Mouse (Mus musculus): ENCODE results near the gene Supt3.

Supt3 gene

GRCm38 (mm10) chr17:44783143-44783542, 6.2 kb downstream of the Supt3 start:
- no peak for DNase-seq

GRCm38 (mm10) chr17:44788982-44789747, 12.2 kb downstream of the Supt3 start:
- DNase-seq: no peak

GRCm38 (mm10) chr17:44792218-44792917, 15.4 kb downstream of the Supt3 start:
- DNase-seq: no peak

GRCm38 (mm10) chr17:44797331-44797730, 20.4 kb downstream of the Supt3 start:
- no peak for DNase-seq

- DNase-seq: no peak
Measured at GRCm38 (mm10) chr17:44807031-44807430, 30.1 kb downstream of the Supt3 start.

GRCm38 (mm10) chr17:44814508-44815175, 37.7 kb downstream of the Supt3 start, which contains the start of gene Runx2:
Gene Runx2, minus strand, starts transcription at chr17:44814797.
- no peak for DNase-seq

- no peak for DNase-seq
Measured at GRCm38 (mm10) chr17:44818825-44819224, 41.9 kb downstream of the Supt3 start.

GRCm38 (mm10) chr17:44819816-44820215, 42.9 kb downstream of the Supt3 start:
- DNase-seq: no peak

GRCm38 (mm10) chr17:44821940-44822339, 45.0 kb downstream of the Supt3 start:
- no peak for DNase-seq

GRCm38 (mm10) chr17:44827124-44827523, 50.2 kb downstream of the Supt3 start:
- DNase-seq: no peak

- no peak for DNase-seq
Measured at GRCm38 (mm10) chr17:44827964-44828363, 51.0 kb downstream of the Supt3 start.

- DNase-seq: no peak
Measured at GRCm38 (mm10) chr17:44829587-44829986, 52.6 kb downstream of the Supt3 start.

- no peak for DNase-seq
Measured at GRCm38 (mm10) chr17:44831201-44831600, 54.2 kb downstream of the Supt3 start.

- DNase-seq: no peak
Measured at GRCm38 (mm10) chr17:44842184-44842583, 65.2 kb downstream of the Supt3 start.

GRCm38 (mm10) chr17:44863165-44863564, 86.2 kb downstream of the Supt3 start:
- no peak for DNase-seq

- no peak for DNase-seq
Measured at GRCm38 (mm10) chr17:44893592-44893991, 116.6 kb downstream of the Supt3 start.

- DNase-seq: no peak
Measured at GRCm38 (mm10) chr17:44943536-44944090, 166.7 kb downstream of the Supt3 start.

- DNase-seq: no peak
Measured at GRCm38 (mm10) chr17:44945333-44945732, 168.4 kb downstream of the Supt3 start.

- no peak for DNase-seq
Measured at GRCm38 (mm10) chr17:44948321-44948720, 171.4 kb downstream of the Supt3 start.

- no peak for DNase-seq
Measured at GRCm38 (mm10) chr17:44956671-44957070, 179.7 kb downstream of the Supt3 start.

GRCm38 (mm10) chr17:44963051-44963798, 186.3 kb downstream of the Supt3 start:
- DNase-seq: no peak

GRCm38 (mm10) chr17:44967186-44967585, 190.2 kb downstream of the Supt3 start:
- no peak for DNase-seq

- no peak for DNase-seq
Measured at GRCm38 (mm10) chr17:44970255-44970654, 193.3 kb downstream of the Supt3 start.

Measured in thymus, postnatal 25 days (tissue).